Mouse (Mus musculus): Measurements from ENCODE around the gene 1520401A03Rik.

The 1520401A03Rik gene

GRCm38 (mm10) chr17:23744076-23744475 lies 21.5 kb upstream of the 1520401A03Rik start:
- DNase-seq (ENCODE audit: extremely low spot score, low spot score), result no peak

DNA sequence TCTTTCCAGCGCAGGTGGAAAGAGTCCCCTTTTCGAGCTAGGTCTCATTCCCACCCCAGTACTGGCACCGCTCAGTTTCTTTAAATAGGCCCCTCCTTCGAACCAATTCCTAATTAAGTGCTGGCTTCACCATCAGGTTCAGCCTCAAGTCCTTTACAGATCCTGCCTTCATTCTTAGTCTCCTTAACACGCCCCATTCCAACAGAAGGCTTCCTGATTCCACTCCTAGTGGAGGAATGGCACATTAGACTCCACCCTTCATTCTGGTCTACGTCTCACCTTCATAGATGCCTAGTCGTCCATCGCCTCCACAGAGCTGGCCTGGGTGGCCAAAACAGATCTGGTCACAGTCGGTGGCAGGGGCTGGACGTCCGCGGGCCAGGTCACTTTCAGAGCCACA lies 20.4 kb upstream of the 1520401A03Rik start:
- no peak for DNase-seq (ENCODE audit: extremely low spot score, low spot score)

GRCm38 (mm10) chr17:23742210-23742793 lies 19.7 kb upstream of the 1520401A03Rik start:
- peak; percentile 37 for DNase-seq (ENCODE audit: extremely low spot score, low spot score)

GRCm38 (mm10) chr17:23741359-23742209 lies 19.0 kb upstream of the 1520401A03Rik start:
- no peak for DNase-seq (ENCODE audit: extremely low spot score, low spot score)

DNA sequence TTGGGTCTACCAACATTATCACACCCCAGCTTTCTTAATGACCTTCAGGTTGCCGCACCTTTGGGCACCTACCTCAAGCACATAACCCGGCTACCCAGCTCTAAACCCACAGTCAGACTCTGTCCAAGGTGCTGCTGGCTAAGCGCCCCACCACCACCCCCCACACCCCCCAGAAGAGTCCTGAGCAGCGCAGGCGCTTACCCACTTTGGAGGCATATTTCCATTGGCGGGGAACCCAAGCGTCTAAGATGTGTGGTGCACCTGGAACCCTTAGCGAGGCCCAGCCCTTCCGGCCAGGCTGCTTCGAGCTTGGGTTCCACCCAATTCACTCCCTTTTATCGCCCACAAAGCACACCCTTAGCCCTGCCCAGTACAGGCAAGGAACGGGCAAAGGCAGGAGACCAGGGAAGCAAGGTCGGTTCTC lies 18.0 kb upstream of the 1520401A03Rik start, which contains the start of gene Paqr4:
TSS of gene Paqr4 (minus strand) at position 270 of the 424 bp plus-strand sequence.
- no peak for DNase-seq (ENCODE audit: extremely low spot score, low spot score)

DNA sequence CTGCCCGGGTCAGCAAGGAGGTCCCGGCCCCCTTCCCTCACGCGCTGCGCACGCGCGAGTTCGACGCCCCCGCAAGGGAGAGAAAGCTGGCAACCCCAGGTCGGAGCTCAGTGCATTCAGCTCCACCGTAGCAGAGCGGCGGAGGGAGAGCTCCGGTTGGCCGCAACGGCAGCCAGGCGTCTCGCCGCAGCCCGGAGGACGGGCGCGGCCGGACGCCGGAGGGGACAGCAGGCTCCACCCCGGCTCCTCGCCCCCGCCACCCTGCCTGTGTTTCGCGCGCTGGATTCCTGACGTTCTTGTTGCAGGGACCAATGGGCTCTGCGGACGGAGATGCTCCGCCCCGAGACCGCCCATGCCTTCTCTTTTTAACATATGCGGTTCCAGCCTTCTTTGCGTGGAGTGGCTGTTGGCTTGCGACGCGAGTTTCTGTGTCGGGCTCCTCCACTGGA lies 17.6 kb upstream of the 1520401A03Rik start:
- peak; percentile 88 for DNase-seq (ENCODE audit: extremely low spot score, low spot score)

DNA sequence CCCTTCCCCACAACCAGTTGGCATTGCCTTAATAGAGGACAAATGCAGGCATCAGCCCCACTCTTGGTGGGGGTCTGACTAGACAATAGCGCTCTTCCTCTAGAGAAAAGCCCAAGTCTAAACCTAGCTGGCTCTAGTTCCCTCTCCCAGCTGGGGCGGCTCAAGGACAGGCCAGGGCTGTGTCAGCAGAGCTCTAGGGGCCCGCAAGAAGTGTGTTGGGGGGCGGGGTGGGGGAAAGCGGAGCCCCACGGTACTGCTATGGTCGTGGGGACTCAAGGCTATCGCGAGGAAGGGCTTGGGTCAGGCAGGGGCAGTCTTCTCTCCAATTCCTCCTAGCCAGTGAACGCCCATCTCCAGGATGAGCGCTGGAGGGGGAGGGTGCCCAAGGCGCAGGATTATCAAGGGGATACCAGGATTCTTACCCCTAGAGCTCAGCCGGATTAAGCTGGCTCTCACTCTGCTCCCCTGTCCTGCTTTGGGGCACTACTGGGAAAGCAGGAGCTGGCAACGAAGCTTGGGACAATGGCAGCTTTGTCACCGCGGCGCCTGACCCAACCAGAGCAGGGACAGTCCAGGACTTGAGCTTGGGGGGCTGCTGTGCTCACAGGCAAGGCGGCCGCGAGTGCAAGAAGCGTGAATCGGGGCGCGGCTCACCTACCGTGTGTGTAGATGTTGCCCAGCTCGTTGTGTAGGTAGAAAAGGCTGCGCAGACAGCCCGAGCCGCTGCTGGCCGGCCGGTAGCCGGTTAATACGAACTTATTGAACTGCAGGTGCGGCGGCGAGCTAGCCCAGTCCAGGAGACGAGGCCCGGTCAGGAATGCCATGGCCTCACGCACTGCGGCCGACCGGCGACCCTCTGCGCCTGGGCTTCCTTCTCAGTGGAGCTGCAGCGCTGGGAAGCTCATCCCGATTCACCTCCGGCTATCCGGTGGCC lies 16.9 kb upstream of the 1520401A03Rik start:
- no peak for DNase-seq (ENCODE audit: extremely low spot score, low spot score)

- DNase-seq (ENCODE audit: extremely low spot score, low spot score), result no peak
Measured at GRCm38 (mm10) chr17:23738836-23739201, 16.2 kb upstream of the 1520401A03Rik start.

DNA sequence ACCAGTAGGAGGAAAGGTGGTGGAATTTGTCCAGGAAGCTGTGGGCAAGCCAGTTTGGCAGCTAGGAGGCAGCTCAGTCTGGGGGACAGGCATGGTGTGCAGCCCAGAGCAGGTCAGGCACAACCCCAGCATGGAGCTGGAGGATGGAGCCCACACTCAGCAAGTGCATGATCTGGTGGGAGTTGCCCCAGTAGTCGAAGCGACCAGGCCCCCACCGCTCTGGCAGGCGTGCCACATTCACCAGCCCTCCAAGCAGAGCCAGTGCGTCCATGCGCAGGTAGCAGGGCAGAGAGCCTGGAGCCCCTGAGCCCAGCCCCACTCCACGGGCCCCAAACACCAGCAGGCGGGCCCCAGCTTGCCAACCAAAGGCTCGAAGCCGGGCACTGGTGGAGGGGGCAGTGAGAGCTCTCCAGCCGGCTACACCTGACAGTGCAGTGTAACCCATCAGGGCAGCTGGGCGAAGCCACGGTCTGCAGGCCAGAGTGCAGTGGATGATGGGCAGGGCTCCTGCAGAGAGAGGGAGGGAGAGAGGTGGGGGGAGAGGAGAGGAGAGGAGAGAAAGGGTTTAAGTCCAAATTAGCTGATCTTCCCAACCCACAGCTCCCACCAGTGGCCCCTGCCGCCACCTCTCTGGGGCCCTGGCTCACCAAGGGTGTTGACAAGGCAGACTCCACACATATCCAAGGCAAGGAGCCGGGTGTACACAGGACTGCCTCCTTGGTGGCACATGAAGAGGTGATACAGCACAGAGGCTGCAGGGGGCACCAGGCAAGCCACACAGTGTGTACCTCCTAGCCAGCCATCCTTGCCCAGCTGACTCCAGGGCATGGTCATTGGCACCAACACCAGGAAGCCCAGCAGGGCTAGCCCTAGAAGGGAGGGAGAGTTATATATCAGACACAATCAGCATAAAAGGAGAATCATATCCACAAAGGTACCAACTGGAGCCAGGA lies 15.2 kb upstream of the 1520401A03Rik start:
- DNase-seq (ENCODE audit: extremely low spot score, low spot score), result no peak

DNA sequence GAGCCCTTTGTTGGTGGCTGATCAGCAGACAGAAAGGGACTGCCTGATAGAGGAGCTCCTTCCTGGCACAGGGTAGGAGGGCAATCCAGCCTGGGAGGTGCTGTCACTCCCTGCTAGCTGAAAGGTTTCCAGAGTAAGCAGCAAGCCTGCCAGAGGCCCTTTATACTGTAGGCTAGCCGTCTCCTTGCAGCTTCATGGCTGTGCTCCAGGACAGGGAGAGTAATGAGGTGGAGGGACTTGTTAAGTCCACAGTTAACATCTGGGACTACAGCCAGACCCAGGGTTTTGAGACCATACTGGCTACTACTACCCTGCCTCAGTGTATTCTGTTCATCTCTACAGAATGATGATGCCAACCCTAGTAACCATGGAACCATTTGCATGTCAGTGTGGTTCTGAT lies 11.8 kb upstream of the 1520401A03Rik start:
- DNase-seq (ENCODE audit: extremely low spot score, low spot score), result no peak

DNA sequence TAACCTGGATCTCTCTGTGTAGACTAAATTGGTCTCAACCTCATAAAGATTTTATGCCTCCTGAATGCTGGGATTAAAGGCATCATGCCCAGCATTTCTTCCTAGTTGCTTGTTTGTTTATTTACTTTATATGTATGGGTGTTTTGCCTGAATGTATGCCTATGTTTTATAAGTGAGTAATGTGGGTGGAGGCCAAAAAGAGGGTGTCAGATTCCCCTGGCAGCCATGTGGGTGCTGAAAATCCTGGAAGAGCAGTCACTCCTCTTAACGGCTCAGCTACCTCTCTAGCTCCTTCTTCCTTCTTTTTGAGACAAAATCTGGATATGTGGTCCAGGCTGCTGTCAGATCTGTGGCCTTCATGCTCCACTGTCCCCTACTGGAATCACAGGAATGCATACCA lies 7.9 kb upstream of the 1520401A03Rik start:
- DNase-seq (ENCODE audit: extremely low spot score, low spot score), result no peak

GRCm38 (mm10) chr17:23726758-23727142 lies 4.2 kb upstream of the 1520401A03Rik start:
- DNase-seq (ENCODE audit: extremely low spot score, low spot score), result peak; percentile 80

DNA sequence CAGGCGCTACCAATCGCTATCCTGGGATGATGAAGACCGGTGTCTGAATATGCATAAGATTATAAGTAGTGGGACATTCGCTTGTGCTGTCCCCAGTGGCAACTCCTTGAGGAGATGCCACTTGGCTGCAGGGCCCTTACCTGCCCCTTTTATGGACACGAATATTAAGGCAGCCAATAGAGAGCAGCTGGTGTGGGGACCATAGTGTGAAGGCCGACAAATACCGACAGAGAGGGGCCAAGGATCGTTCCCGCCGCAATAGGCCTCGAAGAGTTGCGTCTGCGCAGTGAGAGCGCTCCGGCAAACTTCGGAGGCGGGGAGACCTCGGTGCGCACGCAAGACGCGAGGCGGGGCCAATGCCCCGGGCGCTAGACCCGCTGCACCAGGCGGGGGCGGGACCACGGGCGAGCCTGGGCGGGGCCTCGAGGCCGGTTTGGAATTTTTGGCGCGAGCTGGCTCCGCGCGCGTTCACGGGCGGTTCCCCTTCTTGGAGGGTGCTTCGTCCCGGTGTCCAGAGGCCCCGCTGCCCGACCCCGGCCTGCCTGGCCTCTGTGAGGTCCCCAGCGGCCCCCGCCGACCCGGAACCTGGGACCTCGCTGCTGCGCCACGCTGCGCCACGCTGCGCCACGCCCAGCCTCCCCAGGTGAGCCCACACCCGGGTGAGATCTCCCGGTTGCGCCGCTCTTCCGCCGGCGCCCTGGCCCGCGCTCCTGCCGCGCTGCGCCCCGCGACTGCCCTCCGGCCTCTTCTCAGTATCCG lies 3.6 kb upstream of the 1520401A03Rik start, which contains the start of gene Pkmyt1:
TSS of gene Pkmyt1 (plus strand) at position 338 of the 759 bp plus-strand sequence.
- DNase-seq (ENCODE audit: extremely low spot score, low spot score), result peak; percentile 92

DNA sequence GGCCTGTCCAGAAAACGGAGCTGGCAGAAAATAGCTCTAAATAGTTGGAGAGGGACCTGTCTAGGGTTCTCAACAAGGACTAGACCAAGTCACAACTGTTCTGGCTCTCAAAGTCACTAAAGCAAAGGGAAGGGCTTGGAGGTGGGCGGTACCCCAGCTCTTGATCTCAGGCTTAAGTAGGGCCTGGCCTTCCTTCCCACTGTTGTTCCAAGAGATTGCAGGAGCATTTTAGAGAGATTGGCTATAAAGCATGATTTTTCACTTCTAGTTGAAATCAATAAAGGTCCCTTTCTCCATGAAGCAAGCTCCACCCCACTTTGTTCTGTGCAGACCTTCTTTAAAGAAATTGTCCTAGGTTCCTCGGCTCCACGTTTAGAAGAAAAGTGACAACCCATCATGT lies 2.9 kb upstream of the 1520401A03Rik start:
- DNase-seq (ENCODE audit: extremely low spot score, low spot score), result no peak

DNA sequence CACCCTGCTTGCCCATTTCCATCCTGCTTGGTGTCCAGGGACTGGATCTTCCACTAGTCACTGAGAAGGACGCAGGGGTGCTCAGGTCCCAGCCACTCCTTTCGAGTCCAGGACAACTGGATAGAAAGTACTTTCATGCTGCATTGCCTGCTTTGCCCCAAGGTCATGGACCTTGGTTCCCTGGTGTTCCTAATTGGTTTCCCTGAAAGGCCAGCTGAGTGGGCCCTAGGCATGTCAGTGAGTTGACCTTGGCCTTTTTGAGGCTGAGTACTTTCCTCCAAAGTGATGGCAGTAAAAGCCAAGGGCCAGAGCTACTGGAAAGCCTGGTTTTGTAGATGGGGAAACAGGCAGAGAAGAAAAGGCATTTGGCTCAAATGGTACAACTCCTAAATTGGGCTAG lies 697 bp downstream of the 1520401A03Rik start:
- no peak for DNase-seq (ENCODE audit: extremely low spot score, low spot score)

GRCm38 (mm10) chr17:23719455-23719854 lies 3.1 kb downstream of the 1520401A03Rik start:
- DNase-seq (ENCODE audit: extremely low spot score, low spot score), result no peak

DNA sequence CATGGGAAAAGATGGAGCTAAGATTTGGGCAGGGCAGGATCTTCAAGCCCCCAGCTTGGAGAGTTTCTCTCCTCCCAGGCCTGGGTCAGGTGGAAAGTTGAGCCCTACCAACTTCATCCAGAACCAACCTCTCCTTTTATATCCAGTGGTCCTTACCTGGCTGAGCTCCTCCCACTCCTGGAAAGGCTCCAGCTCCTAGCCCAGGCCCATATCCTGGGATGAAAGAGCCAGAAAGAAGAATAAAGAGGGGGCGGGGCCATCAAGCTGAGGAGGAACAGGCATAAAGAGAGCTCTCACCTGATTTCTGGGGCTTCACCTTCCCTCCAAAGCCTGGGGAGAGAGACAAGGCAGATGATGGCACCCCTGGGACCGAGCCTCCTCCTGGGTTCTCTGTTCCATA lies 5.6 kb downstream of the 1520401A03Rik start:
- DNase-seq (ENCODE audit: extremely low spot score, low spot score), result no peak

GRCm38 (mm10) chr17:23706212-23706611 lies 16.4 kb downstream of the 1520401A03Rik start:
- DNase-seq (ENCODE audit: extremely low spot score, low spot score), result peak; percentile 85

DNA sequence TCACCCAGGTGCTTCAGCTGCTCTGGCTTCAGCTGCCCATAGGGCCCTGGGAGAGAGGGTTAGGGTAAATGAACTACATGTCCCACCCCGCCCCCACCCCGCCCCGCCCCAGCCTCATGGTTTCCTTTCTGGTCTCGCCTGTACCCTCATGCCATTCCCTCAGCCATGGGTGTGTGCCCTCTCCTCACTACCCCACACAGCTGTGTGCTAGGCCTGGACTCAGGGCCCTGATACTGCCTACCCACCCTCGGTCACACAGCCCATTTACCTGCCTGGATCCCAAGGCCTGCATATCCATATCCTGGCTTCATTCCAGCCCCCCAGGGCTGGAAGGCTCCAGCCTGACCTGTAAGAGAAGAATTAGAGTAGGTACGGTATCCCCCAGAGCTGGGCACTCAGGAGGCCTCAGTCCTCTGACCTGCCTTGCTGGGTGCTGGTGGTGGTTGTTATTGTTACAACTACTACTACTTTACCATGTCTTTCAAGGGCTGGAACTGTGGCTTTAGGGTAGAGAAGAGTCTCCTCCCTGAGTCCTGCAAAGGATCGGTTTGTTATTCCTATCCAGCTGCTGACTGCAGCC lies 17.0 kb downstream of the 1520401A03Rik start:
- no peak for DNase-seq (ENCODE audit: extremely low spot score, low spot score)
